Mouse (Mus musculus) liver, embryonic 14.5 days (tissue): ENCODE data around the gene Kalrn.

Source experiments
- CTCF ChIP-seq: IDR thresholded peaks from 2 replicates; pipeline ENCODE4 v1.5.1; 2016; ENCODE audit warnings: antibody characterized with exemption, low read depth, control low read depth
- EP300 ChIP-seq: IDR thresholded peaks from 2 replicates; pipeline ENCODE4 v1.6.1; 2016; ENCODE audit warnings: antibody characterized with exemption, low read depth

DNA sequence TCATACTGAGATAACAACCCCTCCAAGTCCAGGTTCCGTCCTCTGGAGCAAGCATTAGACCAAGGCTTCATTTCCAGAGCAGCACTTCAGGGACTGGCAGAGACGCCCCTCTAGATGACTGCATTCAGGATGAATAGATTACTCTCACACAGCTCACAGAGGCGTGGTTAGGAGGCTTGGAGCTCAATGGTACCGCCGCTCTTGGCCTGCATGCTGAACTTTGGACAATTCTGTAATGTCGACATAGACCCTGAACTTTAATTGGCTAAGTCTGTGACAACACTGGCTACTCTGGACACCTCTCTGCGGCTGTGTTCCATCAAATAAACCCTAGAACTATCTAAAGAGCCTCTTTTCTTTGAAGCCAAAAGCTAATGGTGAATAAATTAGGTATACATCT is 525.8 kb downstream of the Kalrn start:
- TF ChIP-seq CTCF (no peak), EP300 (no peak)
